Mouse (Mus musculus) brown adipose tissue, adult 24 weeks (tissue): ENCODE measurements at regions not wholly inside any gene's neighbourhood (a gene's known extent, or its start where the extent isn't known, plus 50 kb on each side); places are given as distances from the start of the nearest gene placed in this dataset.

ENCODE experiments used
- H3K27ac ChIP-seq: fragments of 200-500 bp; replicated peaks from 2 replicates; pipeline ENCODE4 v1.5.1; 2012; ENCODE audit warnings: low read depth, mild to moderate bottlenecking, low read length
- H3K4me1 ChIP-seq: fragments of 200-500 bp; 2 replicates; pipeline ENCODE4 v1.6.1; 2012; ENCODE audit warnings: low read length, mixed read lengths; ENCODE audit not compliant: control insufficient read depth, insufficient read depth, insufficient read length
- H3K4me3 ChIP-seq: fragments of 200-500 bp; 2 replicates; pipeline ENCODE4 v1.5.1; 2012; ENCODE audit warnings: low read depth, mild to moderate bottlenecking, low read length, moderate library complexity; ENCODE audit not compliant: insufficient read depth

DNA sequence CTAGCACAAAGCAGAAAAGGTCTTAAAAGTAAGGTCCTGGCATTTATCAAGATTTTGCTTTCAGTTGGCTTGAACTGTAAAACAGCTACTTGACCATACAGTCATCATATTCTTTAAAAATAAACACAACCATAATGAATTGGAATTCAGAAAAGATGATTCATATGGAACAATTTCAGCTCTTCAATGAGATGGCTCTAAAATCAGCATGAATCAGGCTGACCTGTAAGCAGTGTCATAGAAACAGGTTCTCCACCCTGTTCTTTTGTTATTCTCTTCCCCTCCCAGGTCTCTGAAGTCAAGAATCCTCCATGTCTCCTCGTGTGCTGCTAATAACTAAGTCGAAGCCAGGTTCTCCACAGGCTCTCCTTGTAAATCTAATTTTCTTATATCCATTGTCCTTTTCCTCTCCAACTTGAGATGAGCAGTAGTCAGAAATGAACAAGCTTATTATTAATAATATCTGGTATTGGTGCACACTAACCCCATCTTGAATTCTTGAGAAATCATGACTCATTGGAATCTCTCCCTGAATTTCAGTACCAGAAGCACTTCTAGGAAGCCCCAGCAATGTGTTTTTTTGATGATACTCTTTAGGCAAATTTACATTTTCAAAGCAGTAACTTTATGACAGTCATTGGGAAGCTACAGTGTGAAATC, 1113.7 kb upstream of the Zeb2 start:
- H3K27ac ChIP-seq = no peak overlapping the region
- no peak overlapping the region for H3K4me3 ChIP-seq
- no peaks in the 10 kb centered on the region for H3K4me1 ChIP-seq

DNA sequence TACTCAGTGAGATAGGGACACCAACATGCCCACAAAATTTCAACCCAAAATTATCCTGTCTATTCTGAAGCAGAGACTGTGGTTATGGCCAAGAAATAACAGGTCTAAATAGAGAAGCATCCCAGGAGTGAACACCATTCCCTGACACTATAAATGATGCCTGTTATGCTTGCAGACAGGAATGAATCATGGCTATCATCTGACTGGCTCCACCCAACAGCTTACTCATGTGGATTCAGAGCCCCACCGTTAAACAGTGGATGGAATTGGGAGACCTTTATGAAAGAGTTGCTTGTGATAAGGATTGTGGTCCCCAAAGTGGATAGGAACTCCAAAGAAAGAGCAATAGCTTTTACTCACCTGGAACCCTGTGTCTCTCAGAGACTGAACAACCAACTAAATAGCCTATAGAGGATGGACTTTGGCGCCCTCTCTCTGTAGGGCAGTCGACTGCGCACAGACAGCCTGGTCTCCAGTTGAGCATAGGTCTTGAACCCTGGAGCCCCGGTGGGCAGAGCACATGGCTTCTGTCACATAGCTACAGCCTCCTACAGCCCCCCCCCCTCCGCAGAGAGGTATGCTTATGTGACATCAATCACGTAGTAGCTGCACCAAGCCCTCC, 1101.3 kb upstream of the Zeb2 start:
- H3K4me1 ChIP-seq = no peaks in the 10 kb centered on the region
- no peak overlapping the region for H3K27ac ChIP-seq
- no peak overlapping the region for H3K4me3 ChIP-seq

DNA sequence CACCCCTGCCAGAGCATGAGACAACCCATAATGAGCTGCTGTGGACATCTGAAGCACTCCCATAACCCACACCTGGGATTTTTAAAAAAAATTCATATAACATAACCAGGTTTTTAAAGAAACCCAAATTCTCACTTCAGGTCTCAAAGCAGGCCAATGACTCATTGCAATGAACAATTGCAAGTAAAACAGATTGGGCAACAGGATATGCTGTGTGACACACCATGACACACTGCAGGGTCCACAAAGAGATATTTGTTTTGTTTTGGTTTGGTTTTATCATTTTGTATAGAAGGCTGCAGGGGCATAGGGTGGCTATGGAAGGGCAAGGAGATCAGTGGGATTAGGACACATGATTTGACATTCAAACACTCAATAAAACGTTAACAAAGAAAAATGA, 1082.1 kb upstream of the Zeb2 start:
- Histone ChIP-seq H3K4me3 (no peak overlapping the region), H3K27ac (no peak overlapping the region), H3K4me1 (no peaks in the 10 kb centered on the region)

DNA sequence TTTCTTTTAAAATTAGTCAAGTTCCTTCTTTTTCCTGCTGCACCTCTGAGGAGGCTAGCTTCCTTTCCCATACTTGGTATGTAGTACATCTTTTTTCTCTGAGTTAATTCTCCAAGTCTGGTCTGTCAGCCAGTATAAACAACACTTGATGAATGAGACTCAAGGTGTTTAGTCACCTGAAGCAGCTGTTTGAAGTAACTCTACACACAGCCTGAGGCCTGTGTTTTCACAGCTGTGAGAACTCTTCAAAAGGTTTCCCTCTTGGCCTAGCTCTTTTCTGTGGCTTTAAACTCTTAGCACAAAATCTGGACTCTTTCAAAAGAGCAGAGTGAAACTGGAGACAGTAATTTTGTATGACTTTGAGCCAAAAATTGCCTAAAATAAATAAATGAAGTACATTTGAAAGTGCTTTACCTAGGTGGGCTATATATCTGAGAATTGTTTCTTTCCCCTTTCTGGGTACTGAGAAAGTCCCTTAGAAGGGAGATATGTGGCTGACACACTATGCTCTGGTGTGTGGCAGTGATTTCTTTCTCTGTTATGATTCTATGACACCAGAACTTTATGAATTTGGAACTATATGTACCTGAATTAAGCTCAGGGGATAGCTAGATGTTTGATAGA, 1070.2 kb upstream of the Zeb2 start:
- Histone ChIP-seq H3K27ac (no peak overlapping the region), H3K4me3 (no peak overlapping the region), H3K4me1 (no peaks in the 10 kb centered on the region)

DNA sequence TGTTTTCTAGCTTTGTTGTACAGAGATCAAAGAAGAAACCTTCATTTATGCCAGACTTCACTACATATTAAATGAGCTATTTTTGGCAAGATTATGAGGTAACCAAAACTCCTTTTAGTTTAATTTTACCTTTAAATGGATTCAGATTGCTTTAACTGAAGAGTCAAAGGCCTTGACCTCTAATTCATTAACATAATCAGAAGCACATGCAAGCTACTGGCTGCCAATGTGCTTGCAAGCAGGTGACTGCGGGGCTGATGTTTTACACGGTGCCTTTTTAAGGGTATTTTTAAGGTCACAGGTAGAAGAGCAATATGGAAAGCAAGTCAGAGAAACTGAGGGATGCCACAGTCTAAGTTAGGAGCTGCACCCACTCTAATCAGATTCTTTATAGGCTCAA, 1066.0 kb upstream of the Zeb2 start:
- Histone ChIP-seq H3K4me3 (no peak overlapping the region), H3K4me1 (no peaks in the 10 kb centered on the region), H3K27ac (no peak overlapping the region)

DNA sequence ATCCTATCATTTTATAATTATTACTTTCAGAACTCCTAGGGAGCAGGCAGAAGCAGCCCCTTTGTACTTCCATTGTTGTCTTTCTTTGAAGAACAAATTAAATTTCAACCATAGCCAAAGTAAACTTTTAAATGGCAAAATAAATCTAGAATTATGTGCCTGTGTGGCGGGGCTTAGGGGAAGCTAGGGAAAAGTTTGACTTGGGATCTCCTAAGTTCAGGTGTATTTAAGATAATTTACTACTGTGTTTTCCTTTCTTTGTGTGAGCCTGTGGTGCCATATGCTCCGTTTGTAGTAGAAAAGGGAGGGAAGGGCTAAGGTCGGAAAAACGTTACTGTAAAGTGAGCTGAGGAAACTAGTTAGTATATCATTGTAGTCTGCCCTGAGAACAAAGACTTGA, 1062.5 kb upstream of the Zeb2 start:
- no peaks in the 10 kb centered on the region for H3K4me1 ChIP-seq
- H3K4me3 ChIP-seq = no peak overlapping the region
- no peak overlapping the region for H3K27ac ChIP-seq

DNA sequence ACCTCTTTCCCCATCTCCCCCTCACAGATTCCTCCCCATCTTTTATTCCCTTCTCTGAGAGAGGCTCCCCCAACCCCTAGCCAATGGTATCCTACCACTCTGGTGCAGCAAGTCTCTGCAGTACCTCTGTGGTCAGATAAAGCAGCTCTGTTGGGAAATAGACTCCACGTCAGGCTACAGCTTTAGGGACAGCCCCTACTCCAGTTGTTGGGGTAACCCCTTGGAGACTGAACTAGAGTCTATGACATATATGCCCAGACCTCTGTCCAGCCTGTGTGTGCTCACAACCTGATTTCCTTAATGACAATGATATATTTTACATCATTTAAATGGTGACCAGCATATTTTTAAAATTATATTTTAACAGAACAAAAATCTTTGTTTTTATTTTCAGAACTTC, 1051.3 kb upstream of the Zeb2 start:
- no peaks in the 10 kb centered on the region for H3K4me1 ChIP-seq
- no peak overlapping the region for H3K27ac ChIP-seq
- no peak overlapping the region for H3K4me3 ChIP-seq

DNA sequence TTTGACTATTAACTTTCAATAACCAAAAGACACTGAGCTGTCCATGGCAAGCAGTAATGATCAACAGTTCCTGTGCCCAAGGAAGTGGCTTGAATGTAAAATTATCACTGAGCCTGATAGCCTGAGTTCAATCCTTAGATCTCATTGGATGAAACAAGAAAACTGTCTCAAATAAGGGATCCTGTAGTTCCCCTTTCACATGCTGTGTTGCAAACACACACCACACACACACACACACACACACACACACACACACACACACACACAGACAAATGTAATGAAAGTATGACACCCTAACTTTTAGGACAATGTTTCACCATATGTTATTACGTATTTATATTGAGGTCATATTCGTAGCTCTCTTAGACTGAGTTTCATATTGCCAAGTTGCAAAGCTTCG, 1032.7 kb upstream of the Zeb2 start:
- Histone ChIP-seq H3K4me3 (no peak overlapping the region), H3K27ac (no peak overlapping the region), H3K4me1 (no peaks in the 10 kb centered on the region)

DNA sequence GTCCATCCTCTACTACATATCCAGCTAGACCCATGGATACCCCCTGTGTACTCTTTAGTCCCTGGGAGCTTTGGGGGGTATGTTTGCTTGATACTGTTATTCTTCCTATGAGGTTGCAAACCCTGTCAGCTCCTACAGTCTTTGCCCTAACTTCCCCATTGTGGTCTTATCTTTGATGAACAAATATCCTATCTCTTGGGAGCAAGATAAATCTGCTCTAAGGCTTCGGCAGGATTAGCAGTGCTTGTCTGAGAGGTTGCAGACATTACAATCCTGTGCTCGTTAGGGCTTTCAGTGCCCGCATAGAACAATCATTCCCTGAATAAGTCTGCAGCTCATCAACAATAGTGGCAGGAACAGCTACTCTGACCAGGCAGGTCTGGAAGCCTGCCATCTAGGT, 1002.7 kb upstream of the Zeb2 start:
- no peak overlapping the region for H3K27ac ChIP-seq
- no peak overlapping the region for H3K4me3 ChIP-seq
- H3K4me1 ChIP-seq = no peaks in the 10 kb centered on the region

DNA sequence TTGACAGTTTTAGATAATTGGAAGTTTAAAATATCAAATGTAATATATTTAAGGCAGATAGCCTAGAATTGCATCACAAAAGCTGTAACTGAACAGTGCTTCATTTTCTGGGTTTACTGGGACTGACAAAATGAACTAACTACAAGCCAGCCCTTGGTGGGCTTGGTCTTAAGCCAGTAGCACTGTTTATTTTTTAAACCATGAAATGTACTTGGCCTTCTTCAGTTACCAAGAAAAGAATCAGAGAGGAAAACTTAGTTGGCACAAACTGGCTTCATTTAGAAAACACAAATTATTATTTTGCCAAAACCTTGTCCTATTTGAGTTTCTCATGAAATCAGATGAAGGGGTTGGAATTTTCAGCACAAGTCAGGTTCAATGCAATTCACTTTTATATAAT, 989.8 kb upstream of the Zeb2 start:
- no peak overlapping the region for H3K27ac ChIP-seq
- H3K4me1 ChIP-seq = no peaks in the 10 kb centered on the region
- no peak overlapping the region for H3K4me3 ChIP-seq

DNA sequence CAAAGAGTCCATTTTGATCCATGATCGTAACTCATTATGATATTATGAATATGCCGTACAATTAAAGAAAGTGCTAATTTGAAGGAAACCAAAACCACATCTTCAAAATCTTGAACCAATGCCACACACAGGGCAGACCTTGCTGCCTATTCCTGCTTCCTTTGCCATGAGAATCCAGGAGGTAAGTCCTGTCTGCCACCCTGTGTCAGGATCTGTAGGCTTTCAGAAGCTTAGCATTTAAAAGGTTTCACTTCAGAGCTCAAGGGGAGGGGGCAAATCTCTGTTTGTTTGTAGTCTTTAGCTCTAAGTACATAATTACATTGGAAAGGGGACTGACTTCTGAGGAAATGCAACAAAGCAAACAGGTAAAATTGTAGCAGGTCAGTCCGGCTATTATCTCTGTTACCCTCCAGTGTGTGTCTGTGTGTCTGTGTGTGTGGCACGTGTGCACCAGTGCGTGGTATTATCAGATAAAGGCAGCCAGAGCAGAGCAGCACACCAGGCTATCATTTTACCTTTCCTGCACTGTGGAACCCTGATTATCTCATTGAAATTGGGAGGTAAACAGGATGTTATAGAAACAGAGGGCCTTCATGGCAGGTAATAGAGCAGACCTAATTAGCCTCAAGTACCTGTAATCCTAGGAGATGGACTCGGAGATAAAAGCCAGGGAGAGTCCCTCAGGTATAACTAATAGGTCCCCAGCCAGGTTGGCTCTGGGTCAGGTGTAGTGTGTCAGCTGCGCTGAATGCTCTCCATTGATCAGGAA, 948.0 kb upstream of the Zeb2 start:
- Histone ChIP-seq H3K4me1 (no peaks in the 10 kb centered on the region), H3K27ac (no peak overlapping the region)

DNA sequence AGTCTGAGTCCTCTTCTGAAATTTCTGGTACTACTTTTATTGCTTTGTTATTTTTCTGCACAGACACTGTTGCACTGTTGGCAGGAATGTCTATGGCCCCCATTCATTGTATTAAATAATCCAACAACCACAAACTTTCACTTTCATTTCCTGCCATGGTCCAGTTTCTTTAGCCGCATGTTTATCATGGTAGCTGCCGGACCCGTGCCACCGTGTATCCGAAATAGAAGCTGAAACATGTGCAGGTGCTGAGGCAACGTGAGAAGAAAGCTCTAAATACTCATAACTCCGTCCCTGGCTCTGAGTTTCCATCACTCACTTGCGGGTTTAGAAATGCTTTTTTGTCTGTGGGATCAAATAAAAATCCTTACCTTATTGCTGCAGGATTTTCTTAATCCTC, 938.5 kb upstream of the Zeb2 start:
- Histone ChIP-seq H3K4me3 (no peak overlapping the region; the same call in 1 of the 2 replicates), H3K27ac (no peak overlapping the region), H3K4me1 (no peaks in the 10 kb centered on the region)

More for the DNA sequence above, 948.0 kb upstream of the Zeb2 start:
- no peak overlapping the region for H3K4me3 ChIP-seq

DNA sequence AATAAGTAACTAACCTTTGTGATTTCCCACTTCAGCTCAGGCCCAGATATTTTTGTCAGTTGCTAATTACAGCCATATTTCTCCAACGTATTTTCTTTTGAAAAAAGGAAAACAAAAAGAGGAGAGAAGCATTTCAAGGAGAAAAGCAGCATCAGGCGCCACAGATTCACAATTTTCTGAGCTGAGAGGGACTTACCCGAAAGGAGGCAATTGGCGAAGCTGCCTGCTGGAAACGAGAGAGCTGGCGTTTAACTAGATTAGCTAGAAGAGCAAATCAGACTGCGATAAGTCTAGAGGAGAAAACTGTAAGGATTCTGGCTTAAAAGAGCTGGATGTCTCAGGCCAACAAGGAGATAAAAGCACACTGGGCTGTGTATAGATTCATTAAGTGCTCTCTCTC, 937.7 kb upstream of the Zeb2 start:
- Histone ChIP-seq H3K4me3 (no peak overlapping the region), H3K27ac (no peak overlapping the region), H3K4me1 (no peaks in the 10 kb centered on the region)

DNA sequence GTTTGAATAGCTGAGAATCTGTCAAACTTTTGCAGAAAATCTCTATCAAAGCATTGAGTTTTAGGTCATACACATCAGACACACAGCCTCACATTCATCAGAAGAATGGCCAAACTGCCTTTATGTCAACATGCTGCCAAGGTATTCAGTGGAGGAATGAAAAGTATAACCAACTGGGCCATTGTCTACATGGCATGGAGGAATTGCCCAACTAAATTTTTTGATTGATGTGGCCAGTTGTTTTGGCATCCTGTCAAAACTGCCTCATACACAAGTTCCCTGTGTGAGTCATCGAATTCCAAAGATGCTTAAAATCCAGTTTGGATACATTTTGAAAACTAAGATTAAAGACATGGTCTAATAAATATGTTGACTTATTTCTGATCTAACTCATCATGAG, 904.7 kb upstream of the Zeb2 start:
- Histone ChIP-seq H3K4me1 (no peaks in the 10 kb centered on the region), H3K27ac (no peak overlapping the region), H3K4me3 (no peak overlapping the region)

DNA sequence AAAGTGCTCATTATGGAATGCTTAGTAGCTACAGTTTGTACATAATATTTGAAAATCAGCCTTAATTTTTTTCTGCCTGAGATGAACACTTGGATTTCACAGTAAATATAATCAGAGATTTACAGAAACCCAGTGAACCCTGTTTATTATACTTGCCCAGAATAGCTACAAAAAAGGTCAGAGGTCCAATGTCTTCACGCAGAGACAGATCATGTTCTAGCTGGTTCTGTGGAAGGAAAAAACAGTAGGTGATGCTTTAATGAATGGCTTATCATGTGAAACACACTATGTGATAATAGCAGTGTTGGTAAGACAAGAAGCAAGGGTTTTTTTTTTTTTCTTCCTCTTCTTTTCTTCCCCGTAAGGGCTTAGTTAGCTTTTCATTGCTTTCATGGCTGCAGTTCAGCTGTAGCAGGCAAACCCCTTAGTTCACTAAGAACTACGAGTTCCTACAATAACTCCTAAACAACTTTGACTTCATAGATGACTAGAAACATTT, 896.6 kb upstream of the Zeb2 start:
- no peaks in the 10 kb centered on the region for H3K4me1 ChIP-seq
- H3K4me3 ChIP-seq = no peak overlapping the region
- H3K27ac ChIP-seq = no peak overlapping the region
